Mouse (Mus musculus) kidney, embryonic 16.5 days (tissue): ENCODE results near the gene Fancg. TPM values are rescaled to one million over a fixed set of nuclear protein-coding genes. Genes with fewer than 3 reads are reported as not detected.

Source experiments
- ATAC-seq: fragments of 200-750 bp; cut with Nextera tagmentation; 2 replicates; pipeline ENCODE4 v1.8.0; 2017; ENCODE audit warnings: moderate TSS enrichment; ENCODE audit not compliant: low FRiP score, low TSS enrichment
- H3K27ac ChIP-seq: fragments of 300-500 bp; sonication (generic); 2 replicates; pipeline ENCODE4 v1.5.1; 2014; ENCODE audit warnings: low read length
- H3K27me3 ChIP-seq: fragments of 300-500 bp; sonication (generic); 2 replicates; pipeline ENCODE4 v1.6.1; 2014; ENCODE audit warnings: low read length, control low read depth, mixed read lengths; ENCODE audit not compliant: insufficient read depth
- H3K36me3 ChIP-seq: fragments of 300-500 bp; sonication (generic); 2 replicates; pipeline ENCODE4 v1.6.1; 2014; ENCODE audit warnings: low read length, control low read depth, mixed read lengths; ENCODE audit not compliant: insufficient read depth
- H3K4me1 ChIP-seq: fragments of 300-500 bp; sonication (generic); 2 replicates; pipeline ENCODE4 v1.6.1; 2014; ENCODE audit warnings: low read length, control low read depth, mixed read lengths; ENCODE audit not compliant: insufficient read depth
- H3K4me2 ChIP-seq: fragments of 300-500 bp; sonication (generic); replicated peaks from 2 replicates; pipeline ENCODE4 v1.6.1; 2014; ENCODE audit warnings: low read depth, low read length
- H3K4me3 ChIP-seq: fragments of 300-500 bp; sonication (generic); 2 replicates; pipeline ENCODE4 v1.5.1; 2014; ENCODE audit warnings: mild to moderate bottlenecking, low read length
- H3K9ac ChIP-seq: fragments of 300-500 bp; sonication (generic); replicated peaks from 2 replicates; pipeline ENCODE4 v1.6.1; 2014; ENCODE audit warnings: low read length
- H3K9me3 ChIP-seq: fragments of 300-500 bp; sonication (generic); 2 replicates; pipeline ENCODE4 v1.6.1; 2016; ENCODE audit warnings: low read length, control low read depth
- WGBS: fragments of 180-500 bp; shearing (Covaris S2); extraction: QIAGEN DNeasy Blood & Tissue Kit; methylation state at CpG from one replicate; pipeline ENCODE4 v1.1.7; 2014; 5-methylcytosine and 5-hydroxymethylcytosine counted together
- polyA plus RNA-seq: library from polyadenylated mRNA; unstranded; fragments of >200 nt; fragmentation: Nextera tagmentation; extraction: Ambion mirVana; gene quantifications from 2 replicates; pipeline ENCODE4 v1.2.1, GENCODE M21; 2015

The Fancg gene
- polyA plus RNA-seq: 19.5 and 20.6 TPM in 2 replicates

GRCm38 (mm10) chr4:43010161-43011038, at the start of gene Fancg:
TSS of gene Fancg (minus strand) at chr4:43010506.
- Histone ChIP-seq H3K4me1 (peaks cover 10% of the 10 kb centered on the region; the same call in 1 of the 2 replicates), H3K4me2 (peak within 1 kb of the TSS; percentile 77), H3K9me3 (no peaks in the 10 kb centered on the region), H3K9ac (peak within 1 kb of the TSS; percentile 70), H3K36me3 (no peaks in the 10 kb centered on the region), H3K4me3 (peak within 1 kb of the TSS; percentile 89), H3K27ac (peak within 1 kb of the TSS; percentile 57; the same call in 1 of the 2 replicates), H3K27me3 (no peaks in the 10 kb centered on the region)
- peak; percentile 87 for ATAC-seq
- under 1% methylated on average over 37 of the region's 37 CpGs for WGBS

DNA sequence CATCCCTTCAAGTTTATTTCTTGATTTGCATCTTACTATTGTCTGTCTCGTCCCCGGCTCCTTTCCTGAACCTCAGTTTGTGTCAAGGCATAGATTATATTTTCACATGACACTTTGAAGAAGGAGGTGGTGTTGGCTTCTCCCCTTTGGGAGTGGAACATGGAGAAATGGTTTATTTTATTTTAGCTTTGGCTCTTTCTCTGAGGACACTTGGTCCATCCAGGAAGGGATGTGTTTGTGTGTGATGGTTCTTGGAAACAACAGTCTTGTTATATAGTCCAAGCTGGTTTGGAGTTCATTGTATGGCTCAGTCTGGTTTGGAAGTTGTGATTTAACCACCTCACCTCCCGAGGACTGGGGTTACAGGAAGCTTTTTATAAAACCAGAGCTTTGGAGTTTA, 49.4 kb upstream of the Fancg start:
- H3K9ac ChIP-seq: no peak overlapping the region
- peak overlapping the region; percentile 80 for H3K4me3 ChIP-seq
- no peak for ATAC-seq
- H3K9me3 ChIP-seq: no peaks in the 10 kb centered on the region
- H3K27ac ChIP-seq: no peak overlapping the region
- no peaks in the 10 kb centered on the region for H3K36me3 ChIP-seq
- peak overlapping the region; percentile 90 for H3K4me2 ChIP-seq
- H3K4me1 ChIP-seq: peaks cover 16% of the 10 kb centered on the region; the same call in 1 of the 2 replicates
- H3K27me3 ChIP-seq: no peaks in the 10 kb centered on the region
- WGBS: 33% methylated on average over 3 of the region's 3 CpGs

DNA sequence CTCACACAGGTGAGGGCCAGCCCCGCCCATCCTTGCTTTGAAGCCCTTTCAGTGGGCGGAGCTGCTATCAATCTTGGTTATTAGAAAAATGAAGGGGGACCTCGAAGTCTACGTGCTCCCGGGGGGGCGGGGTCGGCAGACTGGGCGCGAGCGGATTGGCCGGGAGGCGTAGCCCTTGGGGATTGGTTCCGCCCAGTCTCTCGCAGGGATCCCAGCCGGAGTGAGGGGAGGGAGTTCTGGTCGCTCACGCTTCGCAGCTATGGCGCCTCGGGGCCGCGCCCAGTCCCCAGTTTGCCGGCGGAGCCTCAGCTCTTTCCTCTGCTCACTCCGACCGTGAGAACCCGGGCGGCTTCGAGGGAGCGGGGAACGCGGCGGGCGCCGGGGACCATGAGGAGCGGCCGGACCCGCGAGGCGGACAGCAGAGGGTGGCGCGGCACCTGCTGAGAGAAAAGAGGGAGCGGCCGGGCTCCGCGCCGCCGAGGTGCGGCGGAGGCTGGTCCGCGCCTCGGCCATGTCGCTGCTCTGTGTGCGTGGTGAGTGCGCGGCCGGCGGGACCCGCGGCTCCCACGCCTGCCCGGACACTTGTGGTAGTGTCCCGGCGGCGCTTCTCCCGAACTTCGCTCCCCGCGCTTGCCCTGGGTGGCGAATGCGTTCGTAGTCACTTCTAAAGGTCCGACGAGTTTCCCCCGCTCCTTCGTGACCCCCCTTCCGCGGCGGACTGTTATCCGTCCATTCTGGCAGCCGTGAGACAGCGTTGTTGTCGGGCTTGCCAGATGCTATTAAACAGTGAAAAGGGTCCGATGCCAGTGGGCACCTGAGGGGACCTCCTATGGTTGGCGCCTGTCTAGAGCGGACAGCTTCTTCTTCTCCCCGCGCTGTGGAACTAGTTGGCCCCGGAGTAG, 48.7 kb upstream of the Fancg start, which contains the start of gene Unc13b:
Unc13b (plus strand) TSS at position 201 of the 902 bp plus-strand sequence.
- 1% methylated on average over 90 of the region's 90 CpGs for WGBS
- Histone ChIP-seq H3K4me3 (peak within 1 kb of the TSS; percentile 80), H3K9ac (peak within 1 kb of the TSS; percentile 79), H3K4me2 (peak within 1 kb of the TSS; percentile 90), H3K27me3 (no peaks in the 10 kb centered on the region), H3K4me1 (peaks cover 16% of the 10 kb centered on the region; the same call in 1 of the 2 replicates), H3K9me3 (no peaks in the 10 kb centered on the region), H3K27ac (peak within 1 kb of the TSS; percentile 68), H3K36me3 (no peaks in the 10 kb centered on the region)
- ATAC-seq: peak; percentile 96

- ATAC-seq: peak; percentile 18
- peaks cover 16% of the 10 kb centered on the region; the same call in 1 of the 2 replicates for H3K4me1 ChIP-seq
Observed at GRCm38 (mm10) chr4:43058392-43058752, 48.1 kb upstream of the Fancg start.

GRCm38 (mm10) chr4:43057654-43058053, 47.3 kb upstream of the Fancg start:
- Histone ChIP-seq H3K4me3 (no peak overlapping the region), H3K9me3 (no peaks in the 10 kb centered on the region), H3K36me3 (no peaks in the 10 kb centered on the region), H3K27ac (no peak overlapping the region), H3K9ac (no peak overlapping the region), H3K4me2 (no peak overlapping the region), H3K27me3 (no peaks in the 10 kb centered on the region), H3K4me1 (peaks cover 16% of the 10 kb centered on the region; the same call in 1 of the 2 replicates)
- 92% methylated on average over 5 of the region's 5 CpGs for WGBS
- no peak for ATAC-seq

More at GRCm38 (mm10) chr4:43058392-43058752, 48.1 kb upstream of the Fancg start:
- H3K27me3 ChIP-seq: no peaks in the 10 kb centered on the region
- no peak overlapping the region for H3K27ac ChIP-seq
- no peak overlapping the region for H3K9ac ChIP-seq
- WGBS: 15% methylated on average over 8 of the region's 8 CpGs
- H3K36me3 ChIP-seq: no peaks in the 10 kb centered on the region
- peak overlapping the region; percentile 90 for H3K4me2 ChIP-seq
- H3K9me3 ChIP-seq: no peaks in the 10 kb centered on the region
- peak overlapping the region; percentile 80 for H3K4me3 ChIP-seq

- 12% methylated on average over 4 of the region's 4 CpGs for WGBS
- no peak for ATAC-seq
- no peak overlapping the region for H3K4me2 ChIP-seq
- H3K4me1 ChIP-seq: no peaks in the 10 kb centered on the region
- H3K4me3 ChIP-seq: no peak overlapping the region
- no peaks in the 10 kb centered on the region for H3K9me3 ChIP-seq
- no peaks in the 10 kb centered on the region for H3K27me3 ChIP-seq
- no peak overlapping the region for H3K27ac ChIP-seq
- no peaks in the 10 kb centered on the region for H3K36me3 ChIP-seq
- H3K9ac ChIP-seq: no peak overlapping the region
Observed at GRCm38 (mm10) chr4:43052627-43053026, 42.3 kb upstream of the Fancg start.

DNA sequence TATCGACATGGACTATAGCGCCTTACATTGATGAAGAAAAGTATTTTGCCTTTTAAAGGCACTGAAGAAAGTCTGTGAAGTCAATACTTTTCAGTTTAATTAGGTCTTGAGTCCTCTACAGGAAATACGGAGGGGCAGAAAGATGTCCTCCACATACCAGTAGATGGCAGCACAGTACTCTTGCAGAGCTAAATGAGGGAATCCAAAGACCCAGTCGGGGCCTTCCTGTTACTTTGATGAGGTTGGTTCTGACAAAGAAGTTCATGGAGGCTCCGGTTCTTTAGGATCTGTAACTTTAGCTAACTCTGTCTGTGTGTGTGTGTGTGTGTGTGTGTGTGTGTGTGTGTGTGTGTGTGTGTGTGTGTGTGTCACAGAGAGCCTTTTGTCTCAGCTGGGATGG, 36.9 kb upstream of the Fancg start:
- no peaks in the 10 kb centered on the region for H3K9me3 ChIP-seq
- WGBS: 7% methylated on average over 5 of the region's 5 CpGs
- no peak overlapping the region for H3K9ac ChIP-seq
- H3K27me3 ChIP-seq: no peaks in the 10 kb centered on the region
- H3K4me1 ChIP-seq: peaks cover 21% of the 10 kb centered on the region
- H3K4me3 ChIP-seq: no peak overlapping the region
- ATAC-seq: no peak
- H3K4me2 ChIP-seq: peak overlapping the region; percentile 7; the same call in 1 of the 2 replicates
- H3K36me3 ChIP-seq: no peaks in the 10 kb centered on the region
- H3K27ac ChIP-seq: no peak overlapping the region

DNA sequence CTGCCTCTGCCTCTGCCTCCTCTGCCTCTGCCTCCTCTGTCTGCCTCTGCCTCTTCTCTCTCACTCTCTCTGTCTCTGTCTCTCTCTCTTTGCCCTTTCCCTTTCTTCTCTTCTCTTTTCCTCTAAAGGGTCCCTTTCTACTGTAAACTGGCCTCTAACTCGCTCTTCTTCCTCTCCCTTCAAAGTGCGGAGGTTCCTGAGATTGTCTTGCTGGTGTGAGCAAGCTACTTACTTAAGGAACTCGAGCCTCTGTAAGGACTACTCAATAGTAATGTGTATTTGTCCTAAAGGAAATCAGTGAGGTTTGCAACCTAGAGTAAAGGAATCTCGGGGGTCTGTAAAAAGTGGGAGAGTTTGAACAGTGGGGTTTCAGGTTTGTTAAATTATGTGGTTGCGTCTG, 36.3 kb upstream of the Fancg start:
- Histone ChIP-seq H3K4me2 (peak overlapping the region; percentile 87), H3K4me1 (peaks cover 21% of the 10 kb centered on the region), H3K27ac (no peak overlapping the region), H3K9me3 (no peaks in the 10 kb centered on the region), H3K4me3 (no peak overlapping the region; the same call in 1 of the 2 replicates), H3K9ac (no peak overlapping the region), H3K27me3 (no peaks in the 10 kb centered on the region), H3K36me3 (no peaks in the 10 kb centered on the region)
- 56% methylated on average over 5 of the region's 5 CpGs for WGBS
- ATAC-seq: no peak

- peak; percentile 95 for ATAC-seq
- no peaks in the 10 kb centered on the region for H3K27me3 ChIP-seq
- under 1% methylated on average over 33 of the region's 33 CpGs for WGBS
- H3K36me3 ChIP-seq: no peaks in the 10 kb centered on the region
- H3K4me2 ChIP-seq: peak within 1 kb of the TSS; percentile 87
- H3K9me3 ChIP-seq: no peaks in the 10 kb centered on the region
- peak within 1 kb of the TSS; percentile 76 for H3K27ac ChIP-seq
- peak within 1 kb of the TSS; percentile 69 for H3K9ac ChIP-seq
- H3K4me3 ChIP-seq: peak within 1 kb of the TSS; percentile 73
- peaks cover 23% of the 10 kb centered on the region for H3K4me1 ChIP-seq
Observed at GRCm38 (mm10) chr4:43045659-43046302, 35.5 kb upstream of the Fancg start, which contains the start of gene Fam214b. TSS of gene Fam214b (minus strand) at chr4:43046220.
